Mouse (Mus musculus) CD4-positive, CD25-positive, alpha-beta regulatory T cell (primary cell): Measurements from ENCODE around the gene Med14. TPM values are rescaled to one million over a fixed set of nuclear protein-coding genes. Genes with fewer than 3 reads are reported as not detected.

Experiments
- polyA plus RNA-seq: library from polyadenylated mRNA; unstranded; fragments of 100-300 nt; shearing (Covaris generic); gene quantifications from one replicate; pipeline ENCODE4 v1.2.1, GENCODE M21; 2017

Gene Med14
- 53.6 TPM for polyA plus RNA-seq

GRCm38 (mm10) chrX:12761626-12762333 lies at the start of gene Med14:
Gene Med14, minus strand, starts transcription at chrX:12762073.

GRCm38 (mm10) chrX:12673054-12673775 lies 88.7 kb downstream of the Med14 start, which contains the start of gene 1810030O07Rik:
Gene 1810030O07Rik, minus strand, starts transcription at chrX:12673668.

Other genes with a start within 250 kb of the Med14 start
- 78.2 TPM for gene Atp6ap2, start 174.3 kb downstream of the Med14 start, polyA plus RNA-seq
- gene 1810030O07Rik, start 88.4 kb downstream of the Med14 start, polyA plus RNA-seq, result 64.0 TPM